Mouse (Mus musculus) liver (tissue): ENCODE data around the gene Crtac1.

Source experiments
- DNase-seq: peaks from one replicate; pipeline ENCODE4 v3.0.0-alpha.2; 2020; ENCODE audit warnings: mixed read lengths

The Crtac1 gene

GRCm38 (mm10) chr19:42431485-42432190, at the start of gene Crtac1:
Gene Crtac1, minus strand, starts transcription at chr19:42431783.
- peak; percentile 42 for DNase-seq

GRCm38 (mm10) chr19:42478303-42478702, 46.7 kb upstream of the Crtac1 start:
- DNase-seq: no peak

GRCm38 (mm10) chr19:42477769-42478168, 46.2 kb upstream of the Crtac1 start:
- no peak for DNase-seq

DNA sequence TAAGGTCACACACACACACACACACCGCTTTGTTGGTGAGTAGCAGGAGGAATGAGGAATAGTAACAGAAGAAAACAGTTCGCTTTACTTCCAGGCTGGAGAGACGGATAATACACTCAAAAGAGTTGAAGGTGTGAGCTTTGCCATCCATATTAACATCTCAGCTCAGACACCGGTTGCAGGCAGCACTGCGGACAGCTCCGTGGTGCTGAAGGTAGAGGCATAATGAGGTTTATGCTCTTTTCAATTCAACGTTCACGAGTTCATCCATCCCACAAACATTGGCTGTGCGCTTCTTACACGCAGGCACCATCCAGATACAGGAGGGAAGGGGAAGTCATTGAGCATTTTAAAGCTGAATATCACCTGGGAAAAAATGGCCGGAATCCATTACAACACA, 41.2 kb upstream of the Crtac1 start:
- peak; percentile 21 for DNase-seq

DNA sequence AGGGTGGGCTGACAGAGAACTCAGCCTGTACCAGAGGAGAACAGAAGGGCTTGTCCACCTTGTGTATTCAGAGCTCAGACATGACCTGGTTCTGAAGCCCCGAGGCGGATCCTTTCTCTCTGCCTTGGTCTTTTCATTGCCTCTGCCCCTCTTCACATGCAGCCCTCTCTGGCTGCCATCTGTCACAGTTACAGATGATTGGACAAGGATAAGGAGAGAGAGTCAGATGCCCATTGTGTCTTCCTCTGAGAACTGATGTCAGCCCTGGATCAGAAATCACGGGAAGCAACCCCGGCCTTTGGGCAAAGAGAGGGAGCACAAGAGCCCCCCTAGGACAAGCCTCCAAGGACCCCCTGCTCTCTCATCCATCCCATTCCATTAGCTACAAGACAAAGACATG, 40.0 kb upstream of the Crtac1 start:
- no peak for DNase-seq

GRCm38 (mm10) chr19:42461851-42462250, 30.3 kb upstream of the Crtac1 start:
- DNase-seq: no peak

DNA sequence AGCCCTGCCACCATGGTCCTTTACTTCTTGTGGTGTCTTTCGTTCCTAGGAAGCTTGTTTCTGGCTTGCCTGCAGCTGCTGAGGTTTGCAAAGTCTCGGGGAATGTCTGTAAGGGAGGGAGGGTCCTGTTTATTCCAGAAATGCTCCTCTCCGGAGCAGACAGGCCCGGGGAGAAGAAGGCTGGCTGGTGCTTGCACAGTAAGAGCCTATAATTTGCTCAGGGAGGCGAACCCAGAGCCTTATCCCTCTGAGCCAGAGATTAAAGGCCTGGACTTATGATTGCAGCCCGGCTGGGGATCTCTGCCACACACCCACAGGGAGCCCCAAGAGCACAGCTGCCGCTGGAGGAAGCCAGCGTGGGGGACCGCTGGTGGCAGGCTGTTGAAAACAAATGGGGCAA, 29.8 kb upstream of the Crtac1 start:
- no peak for DNase-seq

DNA sequence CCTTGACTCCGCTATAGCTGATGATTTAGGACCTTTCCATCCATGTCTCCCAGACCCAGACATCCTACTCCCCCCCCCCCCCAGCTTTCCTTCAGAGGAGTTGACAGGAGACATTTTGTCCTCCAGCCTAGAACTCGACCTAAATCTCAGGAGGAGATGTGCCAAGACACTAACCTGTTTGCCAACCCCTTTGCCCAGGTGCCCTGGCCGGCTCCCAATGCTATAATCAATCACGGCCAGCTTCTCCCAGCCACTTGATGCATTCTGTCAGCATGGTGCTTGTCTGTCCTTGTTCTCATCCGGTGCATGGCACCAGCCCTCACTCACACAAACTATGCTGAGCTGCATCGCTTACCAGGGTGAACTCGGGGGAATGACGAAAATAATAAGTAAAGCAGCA, 27.9 kb upstream of the Crtac1 start:
- DNase-seq: no peak

GRCm38 (mm10) chr19:42454481-42455236, 23.1 kb upstream of the Crtac1 start:
- no peak for DNase-seq

DNA sequence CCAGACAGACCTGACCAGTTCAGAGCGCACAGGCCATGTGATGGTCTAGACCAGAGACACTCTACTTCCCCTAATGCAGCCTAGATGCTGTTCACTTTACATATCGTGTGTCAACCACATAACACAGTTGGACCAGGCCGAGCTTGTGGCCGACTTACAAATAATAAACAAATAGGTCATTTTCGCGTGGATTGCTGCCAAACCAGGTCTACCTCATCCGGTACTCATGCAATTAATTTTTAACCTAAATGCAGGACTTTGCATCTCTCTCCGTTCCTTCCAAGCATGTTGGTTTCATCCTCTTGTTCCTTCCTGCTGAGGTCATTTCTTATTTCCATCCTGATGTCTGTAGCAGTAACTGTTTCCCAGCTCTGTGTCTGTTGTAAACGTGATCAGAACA, 22.4 kb upstream of the Crtac1 start:
- no peak for DNase-seq

GRCm38 (mm10) chr19:42452539-42452938, 21.0 kb upstream of the Crtac1 start:
- no peak for DNase-seq

- DNase-seq: no peak
Observed at GRCm38 (mm10) chr19:42448539-42448938, 17.0 kb upstream of the Crtac1 start.

DNA sequence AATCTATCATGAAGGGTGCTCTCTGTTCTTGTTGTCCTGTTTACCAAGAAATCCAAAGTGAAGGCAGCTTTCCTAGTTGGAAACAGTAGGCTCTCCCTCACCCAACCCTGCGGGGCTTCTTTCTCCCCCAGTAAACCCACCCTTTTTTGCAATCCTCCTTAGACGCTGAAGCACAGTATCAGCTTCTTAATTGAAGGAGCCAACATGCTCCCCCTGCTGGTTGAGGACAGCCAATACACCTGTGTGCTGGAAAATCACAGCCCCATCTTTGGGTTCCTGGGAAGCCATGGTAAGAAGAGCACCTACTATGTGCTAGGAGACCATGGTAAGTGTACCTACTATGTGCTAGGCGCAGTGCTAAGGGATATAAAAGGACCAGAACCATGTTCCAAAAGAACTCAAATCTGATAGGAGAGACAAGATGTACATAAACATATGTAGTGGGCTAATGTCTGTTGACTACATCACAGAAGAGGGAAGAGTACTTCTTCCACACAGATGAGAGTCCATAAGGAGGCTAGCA, 12.4 kb upstream of the Crtac1 start:
- DNase-seq: peak; percentile 15

GRCm38 (mm10) chr19:42443266-42443665, 11.7 kb upstream of the Crtac1 start:
- no peak for DNase-seq

DNA sequence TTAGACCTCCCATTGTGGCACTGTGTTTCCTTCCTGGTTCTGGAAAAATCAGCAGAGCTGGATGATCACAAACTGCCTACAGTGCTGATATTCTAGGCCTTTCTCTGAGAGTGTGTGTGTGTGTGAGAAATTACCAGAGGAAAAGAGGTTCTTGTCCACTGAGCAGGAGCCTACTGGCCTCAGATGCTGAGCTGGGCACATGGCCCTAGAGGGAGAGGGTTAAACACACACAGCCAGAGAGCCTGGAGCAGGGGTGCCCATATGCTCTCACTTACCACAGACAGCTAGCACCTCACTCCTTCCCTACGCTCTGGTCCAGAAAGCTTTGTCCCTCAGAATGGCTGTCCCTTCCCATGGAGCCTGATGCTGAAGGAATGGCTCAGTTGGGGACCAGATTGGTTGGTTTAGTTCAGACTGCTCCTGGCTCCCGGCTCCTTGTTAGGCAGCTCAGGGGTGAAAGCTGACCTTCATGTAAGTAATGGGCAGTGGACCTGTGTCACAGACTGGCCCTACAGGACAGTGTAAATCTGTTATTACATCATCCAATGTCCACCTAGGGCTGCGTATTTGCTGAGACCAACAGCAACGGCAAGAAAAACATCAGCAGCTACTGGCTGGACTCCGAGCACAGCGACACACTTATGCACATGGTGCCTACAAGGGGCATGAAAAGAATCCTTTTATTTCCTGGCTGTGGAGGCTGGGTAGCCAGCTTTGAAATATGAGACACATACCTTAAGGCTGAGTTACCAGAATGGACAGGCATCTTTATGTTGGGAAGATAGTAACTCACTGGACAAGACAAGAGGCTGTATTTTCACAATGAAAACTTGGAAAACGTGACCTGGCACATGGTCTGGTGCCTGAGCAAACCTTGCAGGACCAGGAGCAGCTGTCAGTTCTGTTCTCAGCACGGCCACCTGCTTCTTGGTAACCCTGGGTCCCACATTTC, 10.9 kb upstream of the Crtac1 start:
- no peak for DNase-seq

GRCm38 (mm10) chr19:42440089-42440488, 8.5 kb upstream of the Crtac1 start:
- no peak for DNase-seq

DNA sequence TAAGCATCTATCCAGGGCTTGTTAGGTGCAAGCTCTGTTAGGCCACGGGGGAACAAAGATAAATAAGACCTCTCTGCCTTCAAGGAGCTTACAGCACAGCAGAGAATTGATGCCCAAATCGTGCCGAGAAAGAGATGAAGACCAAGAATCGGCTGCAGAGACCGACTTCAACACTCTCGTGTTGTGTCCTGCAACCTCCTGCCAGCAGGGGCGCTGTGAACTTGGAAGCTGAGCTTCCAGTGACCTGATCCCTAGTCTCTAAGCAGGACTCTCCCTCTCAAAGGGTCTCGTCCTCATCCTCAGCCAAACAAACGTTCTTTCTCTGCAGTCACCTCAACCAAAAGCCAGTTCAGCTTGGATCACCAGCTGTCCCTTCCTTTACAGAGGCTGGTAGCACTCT, 7.8 kb upstream of the Crtac1 start:
- DNase-seq: no peak

DNA sequence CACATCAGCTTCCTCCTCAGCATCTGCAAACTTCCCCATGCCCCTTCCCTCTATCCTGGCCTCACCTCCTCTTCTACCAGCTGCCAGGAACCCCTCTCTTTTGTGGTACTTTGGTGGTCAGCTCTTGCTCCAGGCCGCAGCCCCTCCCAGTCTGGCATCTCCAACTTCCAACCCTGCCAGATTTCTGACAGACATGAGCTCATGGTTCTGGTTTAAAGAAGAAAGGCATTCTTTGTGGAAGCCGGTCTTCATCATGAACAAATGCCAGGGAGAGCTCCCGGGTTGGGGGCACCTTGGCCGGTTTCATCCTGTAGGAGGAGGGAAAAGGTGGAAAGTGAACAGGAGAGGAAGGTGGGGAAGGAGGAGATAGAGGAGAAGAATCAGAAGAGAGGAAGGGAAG, 4.0 kb upstream of the Crtac1 start:
- no peak for DNase-seq

- no peak for DNase-seq
Observed at GRCm38 (mm10) chr19:42432761-42433160, 1.2 kb upstream of the Crtac1 start.

DNA sequence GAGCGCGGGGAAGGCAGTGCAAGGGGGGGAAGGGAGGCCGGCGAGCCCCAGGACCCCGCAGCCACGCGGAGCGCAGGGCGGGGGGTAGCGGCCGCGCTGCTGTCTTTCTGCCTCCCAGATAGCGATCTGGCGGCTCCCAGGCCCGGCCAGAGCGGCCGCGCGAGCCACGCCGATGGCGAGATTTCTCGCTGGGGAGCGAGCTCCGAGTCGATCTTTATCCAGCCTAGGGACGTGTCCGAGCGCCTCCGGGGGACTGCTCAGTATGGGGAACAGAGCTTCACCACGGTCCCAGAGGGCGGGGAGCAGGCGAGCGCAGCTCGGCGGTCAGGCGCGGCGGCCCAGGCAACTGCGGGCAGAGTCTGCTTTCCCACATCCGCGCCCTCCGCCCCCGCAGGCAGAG, 608 bp upstream of the Crtac1 start:
- peak; percentile 19 for DNase-seq

- DNase-seq: no peak
Observed at GRCm38 (mm10) chr19:42430981-42431380, 602 bp downstream of the Crtac1 start.

DNA sequence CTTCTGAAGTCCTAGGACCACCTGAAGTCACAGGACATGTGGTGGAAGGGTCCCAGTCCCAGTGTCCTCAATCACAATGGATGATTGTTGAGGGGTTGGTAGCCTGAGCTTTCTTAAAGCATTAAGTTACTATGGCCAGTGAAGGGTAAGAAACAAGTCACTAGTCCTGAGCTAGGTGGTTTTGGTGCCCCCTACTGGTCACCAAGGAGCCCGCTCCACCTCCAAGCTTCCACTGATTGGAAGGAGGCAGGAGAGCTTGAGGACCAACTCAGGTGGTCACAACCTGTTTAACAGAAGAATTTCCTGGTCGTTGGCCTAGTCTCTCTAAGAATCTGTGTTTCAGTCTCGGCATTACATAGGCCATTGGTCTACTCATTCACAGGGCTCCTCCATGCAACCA, 2.2 kb downstream of the Crtac1 start:
- DNase-seq: peak; percentile 44

DNA sequence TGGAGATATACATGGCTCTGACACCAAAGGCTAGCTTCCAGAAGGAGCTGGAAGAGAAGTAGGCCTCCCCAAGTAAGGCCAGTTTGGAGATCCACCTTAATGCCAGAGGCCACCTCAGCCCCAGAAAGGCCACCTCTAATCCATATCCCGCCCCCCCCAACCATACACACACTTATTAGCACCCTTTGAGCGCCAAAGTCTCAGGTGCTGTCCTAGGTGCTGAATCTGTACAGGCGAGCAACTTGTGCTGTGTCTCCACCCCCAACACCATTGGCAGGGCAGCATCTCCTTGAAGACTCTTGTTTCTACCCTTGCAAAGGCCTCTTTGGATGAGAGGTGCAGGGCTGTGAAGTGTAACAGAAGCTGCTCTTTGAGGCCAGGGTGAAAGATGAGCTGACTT, 6.4 kb downstream of the Crtac1 start:
- peak; percentile 31 for DNase-seq
